In genomic region chr9:34975245-34975644, GRCm38 (mm10) we compare ENCODE assay signal across 23 mouse cellular contexts.
DNase-seq lines count a peak whose midpoint lies in the region; ATAC-seq and TF ChIP-seq lines count a peak whose summit lies in the region.
"Had no signal": no experiment of that assay in that cellular context is flagged by ENCODE, and none has a peak within 500 bp of the region (broad histone marks: within the 10 kb centered on the region; RNA-seq: fewer than 3 reads in every experiment).

No protein-coding gene starts in this region.

- WGBS in heart, embryonic 11.5 days (ENCODE audit: insufficient replicate concordance): 79% methylated on average over 6 of the region's 6 CpGs
- WGBS in stomach, postnatal 0 days: 97% methylated on average over 6 of the region's 6 CpGs

- H3K9ac ChIP-seq in heart, embryonic 11.5 days (ENCODE audit: low read depth, low read length): no peak overlapping the region
- no peak overlapping the region for H3K9ac ChIP-seq in stomach, postnatal 0 days (ENCODE audit: low read length)
- H3K9ac ChIP-seq: forebrain, embryonic 15.5 days; hindbrain, embryonic 12.5 days had no signal

- no peak overlapping the region for H3K4me3 ChIP-seq in heart, embryonic 11.5 days (ENCODE audit: low read depth, low read length)
- no peak overlapping the region for H3K4me3 ChIP-seq in stomach, postnatal 0 days (ENCODE audit: low read depth, low read length)
- H3K4me3 ChIP-seq: embryonic facial prominence, embryonic 10.5 days; erythroblast, embryonic 14.5 days; forebrain, embryonic 10.5 days; forebrain, embryonic 15.5 days; heart, embryonic 10.5 days; hindbrain, embryonic 12.5 days had no signal

- DNase-seq in heart, adult 18-20 months: no peak
- DNase-seq in cerebellum, adult 11-12 months: peak; percentile 78
- DNase-seq in cerebellum, adult 8-10 months: peak; percentile 64
- DNase-seq in cerebellum, postnatal 36 days: peak; percentile 68 to 74
- no peak for DNase-seq in embryo, embryonic 9.5 days (ENCODE audit: extremely low spot score)
- DNase-seq in stomach, postnatal 0 days (ENCODE audit: low spot score): no peak
- DNase-seq: adrenal gland, postnatal 14 days; gastrocnemius, postnatal 36 days; heart, adult 11 months; heart, postnatal 4 days; kidney, adult 8-10 months had no signal

- H3K4me2 ChIP-seq in heart, embryonic 11.5 days: no peak overlapping the region
- H3K4me2 ChIP-seq in stomach, postnatal 0 days (replicated peaks; ENCODE audit: low read depth): no peak overlapping the region
- H3K4me2 ChIP-seq: forebrain, embryonic 15.5 days; hindbrain, embryonic 12.5 days had no signal

- ATAC-seq in heart, embryonic 11.5 days (replicated peaks; ENCODE audit: insufficient number of reproducible peaks, low FRiP score, low TSS enrichment): peak; percentile 49; the same call in 1 of the 2 replicates
- ATAC-seq in stomach, postnatal 0 days (ENCODE audit: low FRiP score, low TSS enrichment): no peak
- ATAC-seq: activated CD4-positive, CD25-positive, alpha-beta regulatory T cell, adult 4 months; forebrain, embryonic 15.5 days; hindbrain, embryonic 16.5 days; inflammation-experienced regulatory T-cells, adult 6 months; intestine, postnatal 0 days; Patski had no signal

- peaks cover 3% of the 10 kb centered on the region; the same call in 1 of the 2 replicates for H3K4me1 ChIP-seq in heart, embryonic 11.5 days (ENCODE audit: control insufficient read depth, insufficient read depth, low read length)
- H3K4me1 ChIP-seq in stomach, postnatal 0 days (replicated peaks; ENCODE audit: control insufficient read depth, insufficient read depth): no peaks in the 10 kb centered on the region
- H3K4me1 ChIP-seq: embryonic facial prominence, embryonic 10.5 days; heart, embryonic 10.5 days had no signal

- no peak overlapping the region for H3K27ac ChIP-seq in heart, embryonic 11.5 days (ENCODE audit: low read depth, low read length)
- H3K27ac ChIP-seq in stomach, postnatal 0 days (replicated peaks): no peak overlapping the region
- H3K27ac ChIP-seq: embryonic facial prominence, embryonic 10.5 days; forebrain, embryonic 10.5 days; forebrain, embryonic 15.5 days; heart, embryonic 10.5 days; hindbrain, embryonic 12.5 days had no signal

- H3K36me3 ChIP-seq in heart, embryonic 11.5 days (ENCODE audit: control insufficient read depth, insufficient read depth, low read length): no peaks in the 10 kb centered on the region
- no peaks in the 10 kb centered on the region for H3K36me3 ChIP-seq in stomach, postnatal 0 days (ENCODE audit: control insufficient read depth, insufficient read depth, low read length)
- H3K36me3 ChIP-seq: embryonic facial prominence, embryonic 10.5 days; forebrain, embryonic 10.5 days; forebrain, embryonic 15.5 days; heart, embryonic 10.5 days; hindbrain, embryonic 12.5 days had no signal

- H3K27me3 ChIP-seq in heart, embryonic 11.5 days (ENCODE audit: control insufficient read depth, insufficient read depth, low read length): no peaks in the 10 kb centered on the region
- H3K27me3 ChIP-seq in stomach, postnatal 0 days (ENCODE audit: control insufficient read depth, insufficient read depth, low read length): no peaks in the 10 kb centered on the region
- H3K27me3 ChIP-seq: forebrain, embryonic 15.5 days; Patski had no signal

- TF ChIP-seq CTCF in stomach, postnatal 0 days (IDR thresholded peaks at IDR 0.05; ENCODE audit: low read depth): no peak

- no peak for TF ChIP-seq EP300 in stomach, postnatal 0 days (optimal IDR thresholded peaks at IDR 0.05)

- no peaks in the 10 kb centered on the region for H3K9me3 ChIP-seq in heart, embryonic 11.5 days (replicated peaks; ENCODE audit: control insufficient read depth, low read length)
- no peaks in the 10 kb centered on the region for H3K9me3 ChIP-seq in stomach, postnatal 0 days (ENCODE audit: control insufficient read depth, low read length)
- H3K9me3 ChIP-seq: embryonic facial prominence, embryonic 10.5 days; forebrain, embryonic 10.5 days; forebrain, embryonic 15.5 days; heart, embryonic 10.5 days; hindbrain, embryonic 12.5 days had no signal

Comparison
In these comparisons a context has a peak if more than half of its experiments do, and no peak if none do; other contexts are left out.
1. DNase-seq: peak in cerebellum, adult 11-12 months (single experiment), cerebellum, adult 8-10 months (single experiment) and cerebellum, postnatal 36 days (2 of 2); none in heart, adult 18-20 months (0 of 2), embryo, embryonic 9.5 days (single experiment) and stomach, postnatal 0 days (single experiment).